Mouse (Mus musculus) embryonic facial prominence, embryonic 15.5 days (tissue): ENCODE measurements around the gene A130010J15Rik. TPM values are rescaled to one million over a fixed set of nuclear protein-coding genes. Genes with fewer than 3 reads are reported as not detected.

ENCODE experiments used
- polyA plus RNA-seq: library from polyadenylated mRNA; unstranded; fragments of >200 nt; fragmentation: Nextera tagmentation; extraction: Ambion mirVana; gene quantifications from 2 replicates; pipeline ENCODE4 v1.2.1, GENCODE M21; 2015

A130010J15Rik gene
- polyA plus RNA-seq, 1 experiment from 2014 or later, result 15.9 TPM

Other genes starting within 250 kb of the A130010J15Rik start
- gene Syt14, start 132.3 kb upstream of the A130010J15Rik start, polyA plus RNA-seq, result 1.6 and 1.7 TPM in 2 replicates
- gene Diexf, start 37.8 kb upstream of the A130010J15Rik start, polyA plus RNA-seq, result 8.2 and 8.6 TPM in 2 replicates
- gene Irf6, start 14.9 kb upstream of the A130010J15Rik start, polyA plus RNA-seq, result 51.2 and 56.7 TPM in 2 replicates
- gene Traf3ip3, start 33.7 kb downstream of the A130010J15Rik start, polyA plus RNA-seq, result 23.6 and 31.4 TPM in 2 replicates
- gene Lamb3, start 39.7 kb downstream of the A130010J15Rik start, polyA plus RNA-seq, result 17.9 and 20.1 TPM in 2 replicates
- gene Hsd11b1, start 96.0 kb downstream of the A130010J15Rik start, polyA plus RNA-seq, result 6.8 and 6.9 TPM in 2 replicates
- 29.5 and 30.8 TPM in 2 replicates for gene G0s2, start 105.2 kb downstream of the A130010J15Rik start, polyA plus RNA-seq
- 14.6 and 15.4 TPM in 2 replicates for gene Camk1g, start 202.3 kb downstream of the A130010J15Rik start, polyA plus RNA-seq